Mouse (Mus musculus): Measurements from ENCODE around the gene B3galt1.
A peak's percentile ranks its signal among the peaks of the same experiment; 100 is the strongest.

GRCm38 (mm10) chr2:68124751-68125150 is 559.1 kb downstream of the B3galt1 start:
- TF ChIP-seq CTCF (conservative IDR thresholded peaks at IDR 0.05; ENCODE audit: low read length) (peak; percentile 19), NANOG (IDR thresholded peaks at IDR 0.05; ENCODE audit: borderline replicate concordance, low read length) (no peak), POU5F1 (IDR thresholded peaks at IDR 0.05; ENCODE audit: borderline replicate concordance, low read length) (no peak)
